Mouse (Mus musculus): ENCODE measurements around the gene Arid3b.

Arid3b gene

GRCm38 (mm10) chr9:57829812-57830557 lies 6.6 kb downstream of the Arid3b start:
- no peak for DNase-seq

GRCm38 (mm10) chr9:57823397-57823796 lies 13.2 kb downstream of the Arid3b start:
- DNase-seq = no peak

- no peak for DNase-seq
Observed at GRCm38 (mm10) chr9:57822812-57823211, 13.8 kb downstream of the Arid3b start.

- DNase-seq = no peak
Observed at GRCm38 (mm10) chr9:57820186-57821080, 16.2 kb downstream of the Arid3b start.

GRCm38 (mm10) chr9:57817220-57817667 lies 19.3 kb downstream of the Arid3b start:
- peak; percentile 57 to 69 for DNase-seq

GRCm38 (mm10) chr9:57814866-57815265 lies 21.7 kb downstream of the Arid3b start:
- DNase-seq = peak in 1 of 2 experiments; percentile 47

- no peak for DNase-seq
Observed at GRCm38 (mm10) chr9:57814014-57814413, 22.6 kb downstream of the Arid3b start.

GRCm38 (mm10) chr9:57811793-57812733 lies 24.5 kb downstream of the Arid3b start:
- DNase-seq = no peak

- no peak for DNase-seq
Observed at GRCm38 (mm10) chr9:57810691-57811090, 25.9 kb downstream of the Arid3b start.

GRCm38 (mm10) chr9:57808771-57809310 lies 27.8 kb downstream of the Arid3b start:
- DNase-seq = no peak

GRCm38 (mm10) chr9:57807174-57807651 lies 29.4 kb downstream of the Arid3b start:
- no peak for DNase-seq

GRCm38 (mm10) chr9:57806066-57806481 lies 30.5 kb downstream of the Arid3b start:
- DNase-seq = no peak

GRCm38 (mm10) chr9:57805087-57805737 lies 31.4 kb downstream of the Arid3b start:
- DNase-seq = no peak

- peak; percentile 18 to 72 for DNase-seq
Observed at GRCm38 (mm10) chr9:57803839-57804238, 32.8 kb downstream of the Arid3b start.

- DNase-seq = no peak
Observed at GRCm38 (mm10) chr9:57803047-57803446, 33.5 kb downstream of the Arid3b start.

- DNase-seq = peak; percentile 18 to 55
Observed at GRCm38 (mm10) chr9:57800325-57800975, 36.1 kb downstream of the Arid3b start.

GRCm38 (mm10) chr9:57798725-57799253 lies 37.8 kb downstream of the Arid3b start:
- peak; percentile 58 to 77 for DNase-seq

- no peak for DNase-seq
Observed at GRCm38 (mm10) chr9:57797456-57797855, 39.1 kb downstream of the Arid3b start.

- DNase-seq = no peak
Observed at GRCm38 (mm10) chr9:57789733-57790132, 46.9 kb downstream of the Arid3b start.

GRCm38 (mm10) chr9:57782656-57783055 lies 53.9 kb downstream of the Arid3b start:
- DNase-seq = no peak

- no peak for DNase-seq
Observed at GRCm38 (mm10) chr9:57775736-57776135, 60.9 kb downstream of the Arid3b start.

Measured in lung, postnatal 4 days (tissue).